Mouse (Mus musculus): ENCODE data around the gene Sik2. TPM values are rescaled to one million over a fixed set of nuclear protein-coding genes. Genes with fewer than 3 reads are reported as not detected.

The Sik2 gene
- total and polyA plus RNA-seq, 2 experiments, result 6.3 to 8.7 TPM

GRCm38 (mm10) chr9:50904196-50904847, 104.6 kb downstream of the Sik2 start:
- Histone ChIP-seq H3K9ac (ENCODE audit: low read depth, low read length) (no peak overlapping the region), H3K4me1 (ENCODE audit: control insufficient read depth, insufficient read depth, low read length) (no peaks in the 10 kb centered on the region), H3K36me3 (ENCODE audit: control insufficient read depth, insufficient read depth, low read length) (peaks cover 4% of the 10 kb centered on the region; the same call in 1 of the 2 replicates), H3K27me3 (ENCODE audit: control insufficient read depth, insufficient read depth, low read length) (no peaks in the 10 kb centered on the region), H3K27ac (replicated peaks; ENCODE audit: insufficient read depth, low read depth, low read length) (no peak overlapping the region), H3K4me3 (ENCODE audit: insufficient read depth, low read depth, low read length) (no peak overlapping the region), H3K79me2 (ENCODE audit: control insufficient read depth, insufficient read depth, low read length) (no peaks in the 10 kb centered on the region)
- TF ChIP-seq POLR2A (IDR thresholded peaks at IDR 0.05; ENCODE audit: extremely low read depth, insufficient read depth, low read length) (no peak), CTCF (IDR thresholded peaks at IDR 0.05; ENCODE audit: low read depth, low read length) (no peak)
- no peak for DNase-seq (ENCODE audit: extremely low read depth, low read depth, low spot score)
- 75% methylated on average over 6 of the region's 6 CpGs for WGBS

GRCm38 (mm10) chr9:50900026-50900920, 108.6 kb downstream of the Sik2 start:
- no peak overlapping the region for H3K9ac ChIP-seq (ENCODE audit: low read depth, low read length)
- TF ChIP-seq POLR2A (IDR thresholded peaks at IDR 0.05; ENCODE audit: extremely low read depth, insufficient read depth, low read length) (no peak), CTCF (IDR thresholded peaks at IDR 0.05; ENCODE audit: low read depth, low read length) (no peak)
- H3K36me3 ChIP-seq (ENCODE audit: control insufficient read depth, insufficient read depth, low read length), result peaks cover 16% of the 10 kb centered on the region
- H3K79me2 ChIP-seq (ENCODE audit: control insufficient read depth, insufficient read depth, low read length), result no peaks in the 10 kb centered on the region
- H3K27ac ChIP-seq (replicated peaks; ENCODE audit: insufficient read depth, low read depth, low read length), result no peak overlapping the region
- no peak for DNase-seq (ENCODE audit: extremely low read depth, low read depth, low spot score)
- H3K4me3 ChIP-seq (ENCODE audit: insufficient read depth, low read depth, low read length), result no peak overlapping the region
- 83% methylated on average over 7 of the region's 7 CpGs for WGBS
- no peaks in the 10 kb centered on the region for H3K4me1 ChIP-seq (ENCODE audit: control insufficient read depth, insufficient read depth, low read length)
- H3K27me3 ChIP-seq (ENCODE audit: control insufficient read depth, insufficient read depth, low read length), result no peaks in the 10 kb centered on the region

- Histone ChIP-seq H3K4me3 (ENCODE audit: insufficient read depth, low read depth, low read length) (no peak overlapping the region), H3K9ac (ENCODE audit: low read depth, low read length) (no peak overlapping the region), H3K4me1 (ENCODE audit: control insufficient read depth, insufficient read depth, low read length) (no peaks in the 10 kb centered on the region), H3K79me2 (ENCODE audit: control insufficient read depth, insufficient read depth, low read length) (no peaks in the 10 kb centered on the region), H3K27ac (replicated peaks; ENCODE audit: insufficient read depth, low read depth, low read length) (no peak overlapping the region), H3K36me3 (ENCODE audit: control insufficient read depth, insufficient read depth, low read length) (peaks cover 29% of the 10 kb centered on the region), H3K27me3 (ENCODE audit: control insufficient read depth, insufficient read depth, low read length) (no peaks in the 10 kb centered on the region)
- 76% methylated on average over 4 of the region's 4 CpGs for WGBS
- no peak for TF ChIP-seq POLR2A (IDR thresholded peaks at IDR 0.05; ENCODE audit: extremely low read depth, insufficient read depth, low read length)
- no peak for TF ChIP-seq CTCF (IDR thresholded peaks at IDR 0.05; ENCODE audit: low read depth, low read length)
- DNase-seq (ENCODE audit: extremely low read depth, low read depth, low spot score), result no peak
These were observed 115.2 kb downstream of the Sik2 start for GRCm38 (mm10) chr9:50893665-50894064.

GRCm38 (mm10) chr9:50890494-50891090, 118.3 kb downstream of the Sik2 start:
- Histone ChIP-seq H3K4me3 (ENCODE audit: insufficient read depth, low read depth, low read length) (no peak overlapping the region), H3K36me3 (ENCODE audit: control insufficient read depth, insufficient read depth, low read length) (peaks cover 16% of the 10 kb centered on the region; the same call in 1 of the 2 replicates), H3K27ac (replicated peaks; ENCODE audit: insufficient read depth, low read depth, low read length) (no peak overlapping the region), H3K27me3 (ENCODE audit: control insufficient read depth, insufficient read depth, low read length) (no peaks in the 10 kb centered on the region), H3K79me2 (ENCODE audit: control insufficient read depth, insufficient read depth, low read length) (no peaks in the 10 kb centered on the region), H3K9ac (ENCODE audit: low read depth, low read length) (no peak overlapping the region), H3K4me1 (ENCODE audit: control insufficient read depth, insufficient read depth, low read length) (peaks cover 3% of the 10 kb centered on the region)
- TF ChIP-seq POLR2A (IDR thresholded peaks at IDR 0.05; ENCODE audit: extremely low read depth, insufficient read depth, low read length), result no peak
- no peak for TF ChIP-seq CTCF (IDR thresholded peaks at IDR 0.05; ENCODE audit: low read depth, low read length)
- DNase-seq (ENCODE audit: extremely low read depth, low read depth, low spot score), result no peak
- WGBS, result 52% methylated on average over 3 of the region's 3 CpGs

- H3K27me3 ChIP-seq (ENCODE audit: control insufficient read depth, insufficient read depth, low read length), result no peaks in the 10 kb centered on the region
- DNase-seq (ENCODE audit: extremely low read depth, low read depth, low spot score), result no peak
- no peaks in the 10 kb centered on the region for H3K79me2 ChIP-seq (ENCODE audit: control insufficient read depth, insufficient read depth, low read length)
- TF ChIP-seq CTCF (IDR thresholded peaks at IDR 0.05; ENCODE audit: low read depth, low read length), result no peak
- TF ChIP-seq POLR2A (IDR thresholded peaks at IDR 0.05; ENCODE audit: extremely low read depth, insufficient read depth, low read length), result no peak
- H3K9ac ChIP-seq (ENCODE audit: low read depth, low read length), result no peak overlapping the region
- no peak overlapping the region for H3K4me3 ChIP-seq (ENCODE audit: insufficient read depth, low read depth, low read length)
- H3K36me3 ChIP-seq (ENCODE audit: control insufficient read depth, insufficient read depth, low read length), result peaks cover 12% of the 10 kb centered on the region; the same call in 1 of the 2 replicates
- H3K27ac ChIP-seq (replicated peaks; ENCODE audit: insufficient read depth, low read depth, low read length), result no peak overlapping the region
- 92% methylated on average over 4 of the region's 4 CpGs for WGBS
- peaks cover 7% of the 10 kb centered on the region for H3K4me1 ChIP-seq (ENCODE audit: control insufficient read depth, insufficient read depth, low read length)
These were observed 118.9 kb downstream of the Sik2 start for GRCm38 (mm10) chr9:50889964-50890363.

Measured in liver, adult 2 months (tissue).